Mouse (Mus musculus) spleen, adult 2 months (tissue): ENCODE results near the gene Dyrk2.

ENCODE experiments used
- CTCF ChIP-seq: fragments of 200-500 bp; IDR thresholded peaks from 2 replicates; pipeline ENCODE4 v1.5.1; 2011; ENCODE audit warnings: mild to moderate bottlenecking, inconsistent platforms; ENCODE audit not compliant: insufficient read depth, insufficient read length, insufficient replicate concordance; ENCODE audit errors: extremely low read depth
- POLR2A ChIP-seq: fragments of 200-500 bp; IDR thresholded peaks from 2 replicates; pipeline ENCODE4 v1.6.1; 2011; ENCODE audit warnings: low read depth, low read length, inconsistent platforms

- TF ChIP-seq CTCF (no peak), POLR2A (no peak)
Observed at GRCm38 (mm10) chr10:118883317-118883716, 13.3 kb upstream of the Dyrk2 start.
